Mouse (Mus musculus) heart, embryonic 12.5 days (tissue): ENCODE results near the gene H2-Q2. TPM values are rescaled to one million over a fixed set of nuclear protein-coding genes. Genes with fewer than 3 reads are reported as not detected.
"Not testable (repeated sequence)": the region's sequence is repeated elsewhere in the genome, so short reads cannot be mapped to it uniquely, and the experiment has no call there.

Source experiments
- ATAC-seq: fragments of 200-750 bp; cut with Nextera tagmentation; 2 replicates; pipeline ENCODE4 v1.8.0; 2017; ENCODE audit warnings: moderate TSS enrichment, moderate library complexity; ENCODE audit not compliant: insufficient number of reproducible peaks, low FRiP score
- H3K27ac ChIP-seq: fragments of 300-500 bp; sonication (generic); 2 replicates; pipeline ENCODE4 v1.5.1; 2016; ENCODE audit warnings: mild to moderate bottlenecking, moderate library complexity; ENCODE audit not compliant: poor library complexity, severe bottlenecking
- H3K27me3 ChIP-seq: fragments of 300-500 bp; sonication (generic); replicated peaks from 2 replicates; pipeline ENCODE4 v1.6.1; 2016; ENCODE audit warnings: mild to moderate bottlenecking, moderate library complexity
- H3K36me3 ChIP-seq: fragments of 300-500 bp; sonication (generic); 2 replicates; pipeline ENCODE4 v1.6.1; 2016; ENCODE audit warnings: mild to moderate bottlenecking, moderate library complexity
- H3K4me1 ChIP-seq: fragments of 300-500 bp; sonication (generic); replicated peaks from 2 replicates; pipeline ENCODE4 v1.6.1; 2016; ENCODE audit warnings: mild to moderate bottlenecking
- H3K4me2 ChIP-seq: fragments of 300-500 bp; sonication (generic); 2 replicates; pipeline ENCODE4 v1.6.1; 2016; ENCODE audit warnings: mild to moderate bottlenecking, moderate library complexity
- H3K4me3 ChIP-seq: fragments of 300-500 bp; sonication (generic); 2 replicates; pipeline ENCODE4 v1.5.1; 2016; ENCODE audit warnings: mild to moderate bottlenecking
- H3K9ac ChIP-seq: fragments of 300-500 bp; sonication (generic); 2 replicates; pipeline ENCODE4 v1.6.1; 2016; ENCODE audit warnings: mild to moderate bottlenecking, moderate library complexity
- H3K9me3 ChIP-seq: fragments of 300-500 bp; sonication (generic); replicated peaks from 2 replicates; pipeline ENCODE4 v1.6.1; 2016; ENCODE audit warnings: mild to moderate bottlenecking, moderate library complexity
- WGBS: fragments of 180-500 bp; shearing (Covaris S2); methylation state at CpG from one replicate; pipeline ENCODE4 v1.1.7; 2016; 5-methylcytosine and 5-hydroxymethylcytosine counted together
- polyA plus RNA-seq: library from polyadenylated mRNA; unstranded; fragments of >200 nt; fragmentation: Nextera tagmentation; extraction: Ambion mirVana; gene quantifications from 2 replicates; pipeline ENCODE4 v1.2.1, GENCODE M21; 2016

H2-Q2 gene
- polyA plus RNA-seq, result 4.1 and 5.0 TPM in 2 replicates

- Histone ChIP-seq H3K27ac (no peak within 1 kb of the TSS), H3K4me3 (peak within 1 kb of the TSS; percentile 45), H3K9me3 (no peaks in the 10 kb centered on the region), H3K4me2 (peak within 1 kb of the TSS; percentile 94), H3K9ac (peak within 1 kb of the TSS; percentile 44), H3K36me3 (no peaks in the 10 kb centered on the region), H3K4me1 (peaks cover 13% of the 10 kb centered on the region), H3K27me3 (peaks cover 54% of the 10 kb centered on the region)
- WGBS, result 2% methylated on average over 36 of the region's 40 CpGs
- ATAC-seq, result no peak
Observed at GRCm38 (mm10) chr17:35342071-35342671, at the start of gene H2-Q2. H2-Q2 (plus strand) TSS chr17:35342242.

GRCm38 (mm10) chr17:35295796-35296195 is 46.2 kb upstream of the H2-Q2 start:
- not testable (repeated sequence) for H3K9ac ChIP-seq, H3K4me1 ChIP-seq, H3K36me3 ChIP-seq, H3K9me3 ChIP-seq, H3K27ac ChIP-seq, H3K4me3 ChIP-seq, H3K27me3 ChIP-seq, H3K4me2 ChIP-seq, ATAC-seq
- WGBS, result 3% methylated on average over 5 of the region's 5 CpGs

GRCm38 (mm10) chr17:35300261-35300945 is 41.6 kb upstream of the H2-Q2 start:
- not testable (repeated sequence) for H3K4me2 ChIP-seq, H3K9me3 ChIP-seq, H3K4me1 ChIP-seq, H3K4me3 ChIP-seq, H3K27me3 ChIP-seq, H3K27ac ChIP-seq, ATAC-seq, H3K9ac ChIP-seq, H3K36me3 ChIP-seq
- 82% methylated on average over 7 of the region's 7 CpGs for WGBS

GRCm38 (mm10) chr17:35301645-35302258 is 40.3 kb upstream of the H2-Q2 start:
- Histone ChIP-seq H3K9me3 (no peaks in the 10 kb centered on the region; the same call in 1 of the 2 replicates), H3K4me2 (no peak overlapping the region), H3K4me1 (no peaks in the 10 kb centered on the region), H3K9ac (no peak overlapping the region), H3K4me3 (no peak overlapping the region), H3K27me3 (peaks cover 4% of the 10 kb centered on the region), H3K27ac (no peak overlapping the region), H3K36me3 (no peaks in the 10 kb centered on the region)
- no peak for ATAC-seq
- WGBS, result 28% methylated on average over 13 of the region's 13 CpGs

GRCm38 (mm10) chr17:35303271-35303670 is 38.8 kb upstream of the H2-Q2 start:
- WGBS, result 75% methylated on average over 2 of the region's 2 CpGs
- ATAC-seq, result no peak

GRCm38 (mm10) chr17:35303756-35304350 is 38.2 kb upstream of the H2-Q2 start:
- 80% methylated on average over 10 of the region's 10 CpGs for WGBS
- no peak overlapping the region for H3K4me2 ChIP-seq
- H3K9me3 ChIP-seq, result no peaks in the 10 kb centered on the region; the same call in 1 of the 2 replicates
- H3K9ac ChIP-seq, result no peak overlapping the region
- no peaks in the 10 kb centered on the region for H3K4me1 ChIP-seq
- H3K27me3 ChIP-seq, result peaks cover 23% of the 10 kb centered on the region
- no peak overlapping the region for H3K4me3 ChIP-seq
- H3K27ac ChIP-seq, result no peak overlapping the region
- no peaks in the 10 kb centered on the region for H3K36me3 ChIP-seq
- 0 out of 2 replicates have a peak, but pooled peaks have one; percentile 15 for ATAC-seq

More at GRCm38 (mm10) chr17:35303271-35303670, 38.8 kb upstream of the H2-Q2 start:
- Histone ChIP-seq H3K9ac (no peak overlapping the region), H3K4me2 (no peak overlapping the region), H3K27me3 (peaks cover 18% of the 10 kb centered on the region), H3K36me3 (no peaks in the 10 kb centered on the region), H3K4me1 (no peaks in the 10 kb centered on the region), H3K9me3 (no peaks in the 10 kb centered on the region; the same call in 1 of the 2 replicates), H3K4me3 (no peak overlapping the region), H3K27ac (no peak overlapping the region)

- 61% methylated on average over 6 of the region's 6 CpGs for WGBS
- ATAC-seq, result no peak
- H3K36me3 ChIP-seq, result no peaks in the 10 kb centered on the region
- no peaks in the 10 kb centered on the region for H3K4me1 ChIP-seq
- no peak overlapping the region for H3K4me3 ChIP-seq
- peaks cover 27% of the 10 kb centered on the region for H3K27me3 ChIP-seq
- no peak overlapping the region for H3K27ac ChIP-seq
- no peaks in the 10 kb centered on the region; the same call in 1 of the 2 replicates for H3K9me3 ChIP-seq
- no peak overlapping the region for H3K9ac ChIP-seq
- no peak overlapping the region for H3K4me2 ChIP-seq
Observed at GRCm38 (mm10) chr17:35304478-35304877, 37.6 kb upstream of the H2-Q2 start.

GRCm38 (mm10) chr17:35304921-35305320 is 37.1 kb upstream of the H2-Q2 start:
- H3K27ac ChIP-seq, H3K36me3 ChIP-seq, H3K4me1 ChIP-seq, H3K9me3 ChIP-seq, H3K9ac ChIP-seq, H3K4me2 ChIP-seq, ATAC-seq, H3K4me3 ChIP-seq: not testable (repeated sequence)
- peaks cover 27% of the 10 kb centered on the region for H3K27me3 ChIP-seq
- 76% methylated on average over 8 of the region's 8 CpGs for WGBS

- H3K36me3 ChIP-seq, result no peaks in the 10 kb centered on the region
- no peak overlapping the region for H3K4me2 ChIP-seq
- no peak for ATAC-seq
- H3K27me3 ChIP-seq, result peaks cover 53% of the 10 kb centered on the region
- no peak overlapping the region for H3K4me3 ChIP-seq
- no peaks in the 10 kb centered on the region for H3K9me3 ChIP-seq
- peaks cover 5% of the 10 kb centered on the region for H3K4me1 ChIP-seq
- no peak overlapping the region for H3K27ac ChIP-seq
- no peak overlapping the region for H3K9ac ChIP-seq
Observed at GRCm38 (mm10) chr17:35318671-35319070, 23.4 kb upstream of the H2-Q2 start.

- 3% methylated on average over 55 of the region's 55 CpGs for WGBS
- Histone ChIP-seq H3K9ac (peak within 1 kb of the TSS; percentile 53; the same call in 1 of the 2 replicates), H3K27me3 (peaks cover 56% of the 10 kb centered on the region), H3K4me1 (peaks cover 5% of the 10 kb centered on the region), H3K4me3 (peak within 1 kb of the TSS; percentile 42), H3K36me3 (no peaks in the 10 kb centered on the region), H3K9me3 (no peaks in the 10 kb centered on the region), H3K4me2 (peak within 1 kb of the TSS; percentile 69), H3K27ac (no peak within 1 kb of the TSS)
- no peak for ATAC-seq
Observed at GRCm38 (mm10) chr17:35320327-35321081, 21.5 kb upstream of the H2-Q2 start, which contains the start of gene H2-Q1. H2-Q1 (plus strand) TSS chr17:35320405.
